Mouse (Mus musculus): ENCODE data around the gene Gzmm.
A peak's percentile ranks its signal among the peaks of the same experiment; 100 is the strongest.

Gzmm gene

DNA sequence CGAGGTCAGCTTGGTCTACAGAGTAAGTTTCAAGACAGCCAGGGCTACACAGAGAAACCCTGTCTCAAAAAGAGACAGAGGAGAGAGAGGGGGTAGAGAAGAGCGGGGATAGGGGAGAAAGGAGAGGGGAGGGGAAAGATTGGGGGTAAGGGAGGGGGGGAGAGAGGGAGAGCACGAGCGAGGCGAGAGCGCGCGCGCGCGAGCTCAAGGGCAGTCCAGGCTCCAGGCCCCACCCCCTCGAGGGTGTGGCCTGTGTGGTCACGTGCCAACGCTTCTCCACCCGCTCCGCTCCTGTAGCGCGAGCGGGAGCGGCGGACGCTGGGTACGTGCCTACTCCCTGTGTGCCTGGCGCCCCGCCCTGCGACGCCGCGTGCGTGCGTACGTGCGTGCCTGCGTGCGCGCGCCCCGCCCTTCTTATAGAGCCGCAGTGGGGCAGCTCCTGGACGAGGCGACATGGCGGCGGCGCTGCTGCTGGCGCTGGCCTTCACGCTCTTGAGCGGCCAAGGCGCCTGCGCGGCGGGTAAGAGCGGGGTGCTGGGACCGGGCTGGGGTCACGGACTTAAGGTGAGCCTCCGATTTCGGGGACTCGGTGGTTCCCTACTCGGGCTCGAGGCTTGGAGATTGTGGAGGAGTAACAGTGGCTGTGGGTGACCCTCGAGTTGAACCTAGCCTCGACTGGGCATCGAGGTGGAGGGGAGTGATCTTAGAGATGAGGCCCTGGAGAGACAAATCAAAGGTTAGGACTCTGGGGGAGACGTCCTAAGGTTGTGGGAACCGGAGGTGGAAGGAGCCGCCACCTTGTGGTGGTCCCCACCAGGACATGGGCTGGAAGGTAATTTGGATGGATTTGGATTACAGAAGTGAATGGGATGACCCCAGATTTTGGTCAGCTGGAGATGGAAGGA is 15.5 kb downstream of the Gzmm start, which contains the start of gene Bsg:
Gene Bsg, plus strand, starts transcription at position 427 of the 905 bp plus-strand sequence.
- DNase-seq = peak; percentile 100

DNA sequence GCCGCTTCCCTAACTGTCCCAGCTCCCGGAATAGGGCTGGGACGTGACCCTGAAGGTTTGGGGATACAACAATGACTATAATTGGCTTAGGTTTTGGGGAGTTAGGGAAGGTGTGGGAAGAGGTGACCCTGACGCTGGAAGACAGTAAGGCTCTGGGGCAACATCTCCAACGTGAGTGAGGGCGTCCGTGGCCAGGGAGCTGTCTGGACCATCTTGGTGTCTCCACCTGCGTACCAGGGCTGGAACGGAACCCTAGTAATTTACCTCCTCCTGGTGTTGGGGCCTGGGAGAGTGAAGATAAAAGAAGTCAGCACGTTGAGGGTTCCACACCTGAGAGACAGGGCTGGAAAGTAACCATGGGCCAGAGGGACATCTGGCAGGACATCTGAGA is 16.1 kb downstream of the Gzmm start:
- DNase-seq = peak; percentile 28 to 50

DNA sequence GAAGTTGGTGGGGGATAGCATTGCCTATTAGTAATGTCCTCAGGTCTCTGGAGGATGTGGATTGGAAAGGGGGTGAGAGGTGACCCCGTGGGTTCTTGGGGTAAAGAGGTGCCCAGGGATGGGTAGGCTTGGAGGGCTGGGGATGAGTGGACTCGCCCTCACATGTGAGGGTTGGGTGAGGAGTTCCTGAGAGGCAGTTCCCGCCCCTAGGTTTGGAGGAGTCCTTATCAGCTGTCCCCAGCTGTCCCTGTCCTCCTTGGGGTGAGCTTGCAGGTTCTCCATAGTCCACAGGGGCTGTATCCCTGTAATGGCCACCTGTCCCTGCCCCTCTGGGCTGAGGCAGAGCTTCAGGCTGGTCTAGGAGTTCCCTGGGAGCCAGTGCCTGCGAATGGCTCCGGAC is 17.1 kb downstream of the Gzmm start:
- DNase-seq = no peak

DNA sequence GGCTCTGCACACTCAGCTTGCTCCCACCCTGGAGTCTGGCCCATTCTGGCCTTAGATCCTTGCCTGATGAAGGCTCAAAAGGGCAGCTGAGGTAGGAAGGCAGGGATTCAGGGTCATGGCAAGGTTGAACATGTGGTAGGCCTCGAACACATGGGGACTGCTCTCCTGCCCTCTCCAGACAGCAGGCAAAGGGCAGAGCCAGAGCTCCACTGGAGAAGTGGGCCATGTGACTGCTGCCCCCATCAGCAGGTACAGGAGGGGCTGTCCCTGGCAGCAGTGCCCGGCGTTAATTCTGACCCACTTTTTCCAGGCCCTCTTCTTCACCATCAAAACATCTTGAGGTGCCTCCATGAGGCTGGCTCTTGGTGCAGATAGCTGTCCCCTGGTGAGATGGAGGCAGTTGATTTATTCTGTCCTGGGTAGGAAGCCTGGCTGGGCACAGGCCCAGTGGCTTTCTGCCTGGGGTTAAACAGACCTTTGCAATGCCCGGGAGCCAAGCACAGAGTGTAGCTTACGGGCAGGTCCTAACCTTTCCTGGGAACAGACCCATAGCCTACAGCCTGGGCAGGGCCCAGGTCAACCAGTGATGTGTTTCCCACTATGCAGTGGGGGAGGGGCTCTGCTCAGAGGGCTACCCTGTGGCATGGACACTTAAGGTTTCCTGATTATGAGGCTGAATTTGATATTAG is 17.7 kb downstream of the Gzmm start:
- peak; percentile 47 to 51 for DNase-seq

DNA sequence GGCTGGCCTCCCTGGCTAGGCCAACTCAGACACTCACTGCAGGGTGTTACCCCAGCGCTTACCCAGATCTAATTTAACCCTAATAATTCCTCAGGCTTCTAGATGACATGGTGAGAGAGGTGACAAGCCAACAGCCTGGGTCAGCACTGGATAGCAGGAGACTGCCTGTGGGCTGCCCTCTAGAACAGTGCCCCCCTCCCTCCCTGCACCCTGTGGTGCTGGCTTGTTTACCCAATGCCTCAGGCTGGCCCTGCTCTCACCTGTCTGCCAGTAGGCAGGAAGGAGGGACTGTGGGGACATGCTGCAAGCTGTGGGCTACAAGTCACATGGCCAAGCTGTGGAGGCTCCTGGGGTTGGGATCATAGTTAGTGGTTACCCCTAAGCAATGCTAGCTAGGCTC is 18.3 kb downstream of the Gzmm start:
- peak; percentile 47 to 49 for DNase-seq

DNA sequence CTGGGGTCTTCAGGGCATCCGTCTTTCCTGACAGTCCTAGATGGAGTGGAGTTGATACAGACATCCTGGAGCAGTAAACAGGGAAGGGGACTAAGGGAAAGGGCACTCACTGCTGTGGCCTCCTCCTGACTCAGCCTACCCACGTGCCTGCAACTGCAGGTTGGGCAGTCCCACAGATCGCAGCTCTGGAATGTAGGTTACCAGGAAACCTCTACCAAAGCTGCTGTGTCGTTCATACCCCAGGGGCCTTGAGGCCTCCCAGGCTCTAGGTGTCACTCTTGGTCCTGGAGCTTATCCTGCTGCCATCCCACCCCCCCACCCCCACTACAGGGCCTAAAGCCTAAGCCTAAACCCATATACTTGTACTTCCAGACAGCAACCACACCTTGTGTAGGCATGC is 18.9 kb downstream of the Gzmm start:
- DNase-seq = no peak

DNA sequence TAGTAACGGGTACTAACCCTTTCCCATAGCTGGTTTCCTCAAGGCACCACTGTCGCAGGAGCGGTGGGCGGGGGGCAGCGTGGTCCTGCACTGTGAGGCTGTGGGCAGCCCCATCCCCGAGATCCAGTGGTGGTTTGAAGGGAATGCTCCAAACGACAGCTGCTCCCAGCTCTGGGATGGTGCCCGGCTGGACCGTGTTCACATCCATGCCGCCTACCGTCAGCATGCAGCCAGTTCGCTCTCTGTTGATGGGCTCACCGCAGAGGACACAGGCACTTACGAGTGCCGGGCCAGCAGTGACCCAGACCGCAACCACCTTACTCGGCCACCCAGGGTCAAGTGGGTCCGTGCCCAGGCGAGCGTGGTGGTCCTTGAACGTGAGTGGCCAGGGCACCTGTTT is 19.8 kb downstream of the Gzmm start:
- DNase-seq = peak in 1 of 2 experiments; percentile 36

DNA sequence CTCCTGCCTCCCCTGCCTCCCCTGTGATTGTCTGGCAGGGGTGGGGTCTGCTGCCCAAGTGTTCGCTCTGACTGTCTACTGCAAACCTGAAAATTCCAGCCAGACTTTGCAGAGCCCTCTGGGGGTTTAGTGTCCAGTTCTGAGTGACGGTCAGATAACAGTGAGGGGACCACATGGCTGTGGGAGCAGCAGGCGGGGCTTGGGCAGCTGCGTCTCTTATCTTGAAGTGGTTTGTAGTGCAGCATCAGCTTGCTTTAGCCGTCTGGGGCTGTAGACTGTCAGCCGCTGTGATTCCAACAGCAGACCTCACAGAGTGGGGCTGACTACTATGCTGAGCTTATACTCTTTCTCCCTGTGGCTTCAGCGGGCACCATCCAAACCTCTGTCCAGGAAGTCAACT is 20.5 kb downstream of the Gzmm start:
- no peak for DNase-seq

DNA sequence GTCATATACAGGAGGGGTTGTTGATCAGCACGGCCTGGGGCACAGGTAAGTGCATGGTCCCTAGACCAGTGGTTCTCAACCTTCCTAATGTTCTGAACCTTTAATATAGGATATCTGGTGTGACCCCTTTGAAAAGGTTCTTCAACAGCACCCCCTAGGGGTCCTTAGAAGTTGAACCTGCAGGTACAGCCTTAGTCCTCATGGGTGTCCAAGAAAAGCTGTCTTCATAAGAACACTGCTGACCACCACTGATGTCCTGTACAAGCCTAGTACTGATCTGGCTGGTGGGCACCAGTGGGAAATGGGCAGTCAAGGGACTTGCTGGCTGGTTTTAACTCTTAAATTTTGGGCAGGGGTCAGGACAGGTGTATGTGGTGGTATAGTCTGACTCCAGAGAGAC is 23.2 kb downstream of the Gzmm start:
- DNase-seq = peak; percentile 20 to 50

DNA sequence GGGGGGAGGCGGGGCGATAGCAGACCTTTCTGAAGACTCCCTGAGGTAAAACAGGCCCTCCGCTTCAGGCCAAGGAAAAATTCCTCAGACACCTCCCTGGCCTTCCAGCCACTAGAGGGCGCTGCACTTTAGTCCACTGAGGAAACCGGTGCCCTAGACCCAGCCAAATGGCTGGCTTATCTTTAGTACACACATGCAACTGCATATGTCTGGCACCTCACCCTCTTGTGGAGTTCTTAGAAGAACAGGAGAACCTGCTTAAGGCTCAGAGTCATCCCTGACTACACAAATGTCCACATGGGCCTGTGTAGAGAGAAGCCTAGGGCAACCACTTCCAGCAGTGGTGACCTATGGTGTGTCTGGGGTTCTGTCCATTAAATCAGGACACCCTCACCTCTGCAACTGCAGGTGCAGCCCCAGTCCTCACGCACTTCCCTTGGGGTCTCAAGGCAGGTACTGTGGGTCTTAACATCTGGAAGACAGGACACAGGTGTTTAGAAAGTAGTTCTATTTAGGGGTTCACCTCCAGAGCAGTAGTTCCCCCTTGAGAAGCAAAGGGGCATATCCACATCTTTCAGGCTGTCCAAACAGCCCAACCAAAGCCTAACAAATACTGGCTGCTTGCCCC is 23.8 kb downstream of the Gzmm start:
- peak; percentile 94 to 96 for DNase-seq

DNA sequence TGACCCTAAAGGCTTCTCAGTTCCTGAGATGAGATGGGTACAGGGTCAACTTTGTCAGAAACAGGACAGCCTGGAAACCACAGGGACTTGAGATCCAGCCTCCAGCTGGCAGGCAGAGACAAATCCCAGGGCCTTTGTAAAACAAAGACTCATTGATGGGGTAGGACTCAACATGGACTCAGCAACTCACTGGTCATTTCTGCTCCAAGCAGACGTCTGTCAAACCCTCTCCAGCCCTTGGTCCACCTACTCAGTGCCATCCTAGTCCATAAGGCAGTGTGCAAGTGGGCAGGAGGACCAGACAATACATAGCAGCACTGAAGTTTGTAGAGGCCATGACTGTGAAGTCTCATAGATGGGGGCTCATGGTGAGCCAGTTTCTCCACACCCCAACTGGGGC is 24.3 kb downstream of the Gzmm start:
- peak in 1 of 2 experiments; percentile 13 for DNase-seq

DNA sequence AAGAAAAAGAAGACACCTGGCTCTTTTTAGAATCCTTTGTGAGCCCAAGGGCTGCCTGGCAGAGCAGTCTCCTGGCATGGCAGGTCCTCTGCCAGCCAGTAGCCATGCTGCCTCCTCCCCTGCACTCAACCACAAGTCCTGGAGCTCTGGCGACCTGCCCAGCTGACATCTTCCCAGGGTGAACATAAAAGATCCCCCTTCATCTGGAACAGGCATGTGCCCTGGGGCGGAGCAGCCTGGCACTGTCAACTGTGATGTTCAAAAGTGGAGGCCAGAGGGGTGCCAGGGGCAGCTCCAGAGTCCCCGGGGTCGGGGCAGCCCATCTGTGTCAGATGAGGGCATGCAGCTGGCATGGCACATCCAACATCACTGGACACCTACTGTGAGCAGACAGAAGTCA is 26.2 kb downstream of the Gzmm start:
- DNase-seq = peak; percentile 81 to 84

DNA sequence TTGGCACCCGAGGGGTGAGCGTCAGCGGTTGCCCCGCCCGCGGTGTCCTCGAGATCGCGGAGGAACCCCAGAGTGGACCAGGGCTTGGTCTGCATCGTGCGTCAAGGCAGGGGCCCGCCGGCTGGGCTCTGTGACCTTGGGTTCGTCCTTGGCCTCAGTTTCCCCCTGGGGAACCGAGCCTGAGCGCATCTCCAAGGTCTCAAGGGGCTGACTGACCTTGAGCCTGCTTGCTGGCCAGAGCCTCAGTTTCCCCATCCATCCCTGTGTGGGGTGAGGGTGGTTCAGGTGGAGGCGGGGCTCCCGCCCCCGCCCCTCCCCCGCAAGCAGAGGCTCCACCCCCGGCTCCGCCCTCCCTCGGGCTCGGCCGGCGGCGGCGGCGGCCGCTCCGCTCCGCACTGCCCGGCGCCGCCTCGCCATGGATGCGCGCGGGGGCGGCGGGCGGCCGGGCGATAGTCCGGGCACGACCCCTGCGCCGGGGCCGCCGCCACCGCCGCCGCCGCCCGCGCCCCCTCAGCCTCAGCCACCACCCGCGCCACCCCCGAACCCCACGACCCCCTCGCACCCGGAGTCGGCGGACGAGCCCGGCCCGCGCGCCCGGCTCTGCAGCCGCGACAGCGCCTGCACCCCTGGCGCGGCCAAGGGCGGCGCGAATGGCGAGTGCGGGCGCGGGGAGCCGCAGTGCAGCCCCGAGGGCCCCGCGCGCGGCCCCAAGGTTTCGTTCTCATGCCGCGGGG is 27.6 kb downstream of the Gzmm start, which contains the start of gene Hcn2:
Gene Hcn2, plus strand, starts transcription at position 381 of the 734 bp plus-strand sequence.
- peak; percentile 76 to 78 for DNase-seq

DNA sequence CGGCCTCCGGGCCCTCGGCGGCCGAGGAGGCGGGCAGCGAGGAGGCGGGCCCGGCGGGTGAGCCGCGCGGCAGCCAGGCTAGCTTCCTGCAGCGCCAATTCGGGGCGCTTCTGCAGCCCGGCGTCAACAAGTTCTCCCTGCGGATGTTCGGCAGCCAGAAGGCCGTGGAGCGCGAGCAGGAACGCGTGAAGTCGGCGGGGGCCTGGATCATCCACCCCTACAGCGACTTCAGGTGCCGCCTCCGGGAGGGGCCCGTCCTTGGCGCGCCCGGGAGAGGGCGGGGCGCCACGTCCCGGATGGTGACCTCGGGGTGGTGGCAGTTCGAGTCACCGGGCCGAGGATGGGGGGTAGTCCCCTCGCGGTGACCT is 28.2 kb downstream of the Gzmm start:
- DNase-seq = peak; percentile 62 to 63

DNA sequence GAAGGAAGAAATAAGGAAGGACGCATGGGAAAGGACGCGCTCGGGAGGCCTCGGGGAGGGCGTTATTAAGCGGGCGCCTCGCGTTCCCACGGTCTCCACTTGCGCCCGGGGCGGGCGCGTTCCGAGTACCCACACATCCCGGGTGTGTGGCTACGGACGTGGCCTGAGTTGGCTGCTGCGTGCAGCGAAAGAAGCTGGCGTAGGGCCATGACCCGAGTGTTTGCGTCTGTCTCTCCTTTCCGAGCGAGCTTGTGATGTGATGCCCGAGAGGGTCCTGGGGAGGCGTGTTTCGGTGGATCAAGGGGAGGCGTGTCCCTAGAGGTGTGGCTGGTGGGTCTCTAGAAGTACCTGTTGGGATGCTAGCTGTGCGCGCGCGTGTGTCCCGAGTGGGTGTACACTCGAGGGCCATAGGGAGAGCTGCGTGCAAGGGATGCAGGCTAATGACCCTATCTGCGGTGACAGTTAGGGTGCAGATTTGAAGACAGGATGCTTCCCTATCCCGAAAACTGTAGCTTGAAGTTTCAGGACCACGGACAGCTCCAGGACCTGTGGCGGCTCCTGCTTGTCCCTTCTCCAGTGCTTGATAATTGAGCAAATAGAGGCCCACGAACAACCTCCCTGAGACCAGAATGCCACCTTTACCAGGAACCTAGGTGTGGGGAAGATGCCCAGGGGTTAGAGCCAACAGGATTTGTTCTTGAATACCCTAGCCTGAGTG is 29.0 kb downstream of the Gzmm start:
- peak; percentile 74 to 79 for DNase-seq

DNA sequence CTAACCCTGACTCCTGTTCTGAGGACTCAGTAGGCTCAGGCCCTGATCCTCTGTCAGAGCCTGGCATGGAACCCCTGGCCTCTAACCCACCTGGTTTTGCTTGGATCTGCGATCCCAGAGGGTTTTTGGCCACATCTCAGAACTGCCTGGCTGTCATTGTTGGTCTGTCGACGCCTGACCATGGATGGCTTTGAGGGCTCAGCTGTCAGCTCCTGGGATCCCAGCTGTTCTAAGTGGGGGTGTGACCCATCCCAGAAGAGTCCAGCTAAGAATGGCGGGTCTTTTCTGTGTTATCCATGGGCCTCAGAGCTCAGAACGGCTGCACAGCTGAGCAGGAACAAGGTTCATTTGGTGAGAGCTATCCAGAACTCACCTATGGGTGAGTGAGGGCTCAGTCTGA is 32.3 kb downstream of the Gzmm start:
- no peak for DNase-seq

DNA sequence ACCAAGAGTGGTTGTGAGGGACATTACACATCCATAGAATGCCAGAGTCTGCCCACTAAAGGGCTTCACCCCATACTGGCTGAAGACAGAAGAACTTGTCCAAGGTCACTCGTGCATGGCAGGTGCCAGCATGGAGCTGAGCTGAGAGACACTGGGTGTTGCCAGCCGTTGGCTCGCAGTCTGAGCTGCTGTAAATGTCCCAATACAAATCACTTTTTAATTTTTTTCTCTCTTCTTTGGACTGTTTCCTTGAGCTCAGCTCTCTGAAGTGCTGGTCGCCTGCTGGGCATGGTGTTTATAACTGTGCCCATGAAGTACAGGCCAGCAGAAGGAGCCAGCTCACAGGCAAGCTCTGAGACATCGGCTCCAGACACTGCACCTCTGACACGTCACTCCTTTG is 34.2 kb downstream of the Gzmm start:
- peak in 1 of 2 experiments; percentile 68 for DNase-seq

DNA sequence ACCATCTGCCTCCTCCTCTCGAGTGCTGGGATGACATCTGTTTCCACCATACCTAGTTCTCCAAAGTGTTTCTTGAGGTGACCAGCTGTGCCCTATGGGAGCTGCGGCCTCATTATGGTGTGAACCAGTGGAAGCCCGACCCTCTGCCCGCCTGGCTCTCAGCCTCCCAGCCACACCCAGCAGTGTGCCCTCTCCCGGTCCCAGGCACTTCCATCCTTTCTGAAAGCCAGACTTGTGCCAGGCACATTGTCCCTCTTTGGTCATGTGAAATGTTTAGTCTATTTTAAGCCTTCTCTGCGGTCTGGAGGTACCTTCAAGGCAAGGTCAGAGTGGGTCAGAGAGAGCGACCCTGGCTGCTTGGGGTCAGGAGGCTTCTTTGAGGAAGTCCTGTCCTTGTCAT is 34.9 kb downstream of the Gzmm start:
- peak in 1 of 2 experiments; percentile 19 for DNase-seq

DNA sequence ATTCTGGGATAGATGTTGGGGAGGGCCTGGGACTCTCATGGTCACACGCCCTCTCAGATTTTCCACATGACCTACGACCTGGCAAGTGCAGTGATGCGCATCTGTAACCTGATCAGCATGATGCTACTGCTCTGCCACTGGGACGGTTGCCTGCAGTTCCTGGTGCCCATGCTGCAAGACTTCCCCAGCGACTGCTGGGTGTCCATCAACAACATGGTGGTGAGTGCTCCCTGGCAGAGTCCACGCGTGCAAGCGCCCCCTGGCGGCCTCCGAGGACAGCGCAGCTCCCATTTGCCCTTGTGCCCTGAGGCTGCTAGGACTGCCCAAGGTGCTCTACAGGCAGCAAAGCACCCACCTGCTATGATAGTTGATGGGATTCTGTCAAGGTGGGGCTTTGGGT is 37.3 kb downstream of the Gzmm start:
- peak; percentile 65 to 71 for DNase-seq

DNA sequence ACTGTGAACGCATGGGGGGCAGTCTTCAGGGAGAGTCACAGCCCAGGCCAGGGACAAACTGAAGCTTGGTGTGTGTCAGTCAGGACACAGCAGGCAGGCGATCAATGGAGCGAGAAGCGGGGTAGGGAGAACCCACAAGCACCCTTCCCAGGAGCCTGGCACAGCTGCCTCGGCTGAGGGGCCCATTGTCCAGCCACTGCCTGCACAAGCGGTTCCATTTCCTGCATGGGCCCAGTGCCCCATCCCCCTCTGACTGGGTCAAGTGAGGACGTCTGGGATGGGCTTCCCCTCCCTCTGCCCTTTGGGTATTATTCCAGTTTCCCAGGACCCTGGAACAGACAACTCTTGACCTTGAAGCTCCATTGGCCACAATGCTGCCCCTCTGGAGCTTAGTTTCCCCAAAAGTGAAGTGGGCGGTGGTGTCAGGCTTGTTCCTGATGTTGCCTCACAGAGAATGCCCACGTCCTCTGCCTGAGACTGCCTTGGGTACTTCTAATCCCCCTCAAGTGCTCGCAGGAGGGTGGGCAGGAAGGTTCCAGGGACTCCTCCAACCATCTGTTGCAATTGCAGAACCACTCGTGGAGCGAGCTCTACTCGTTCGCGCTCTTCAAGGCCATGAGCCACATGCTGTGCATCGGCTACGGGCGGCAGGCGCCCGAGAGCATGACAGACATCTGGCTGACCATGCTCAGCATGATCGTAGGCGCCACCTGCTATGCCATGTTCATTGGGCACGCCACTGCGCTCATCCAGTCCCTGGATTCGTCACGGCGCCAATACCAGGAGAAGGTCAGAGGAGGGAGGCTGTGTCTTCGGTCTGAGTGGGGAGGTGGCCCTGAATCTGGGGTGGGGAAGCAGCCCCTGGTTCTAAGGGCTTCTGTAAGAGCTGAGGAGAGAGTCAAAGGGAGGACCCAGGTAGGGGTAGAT is 39.8 kb downstream of the Gzmm start:
- DNase-seq = no peak
